Mouse (Mus musculus): ENCODE data around the gene Dlg2. TPM values are rescaled to one million over a fixed set of nuclear protein-coding genes. Genes with fewer than 3 reads are reported as not detected.

Dlg2 gene
- polyA plus RNA-seq, 1 experiment, result 141 TPM

DNA sequence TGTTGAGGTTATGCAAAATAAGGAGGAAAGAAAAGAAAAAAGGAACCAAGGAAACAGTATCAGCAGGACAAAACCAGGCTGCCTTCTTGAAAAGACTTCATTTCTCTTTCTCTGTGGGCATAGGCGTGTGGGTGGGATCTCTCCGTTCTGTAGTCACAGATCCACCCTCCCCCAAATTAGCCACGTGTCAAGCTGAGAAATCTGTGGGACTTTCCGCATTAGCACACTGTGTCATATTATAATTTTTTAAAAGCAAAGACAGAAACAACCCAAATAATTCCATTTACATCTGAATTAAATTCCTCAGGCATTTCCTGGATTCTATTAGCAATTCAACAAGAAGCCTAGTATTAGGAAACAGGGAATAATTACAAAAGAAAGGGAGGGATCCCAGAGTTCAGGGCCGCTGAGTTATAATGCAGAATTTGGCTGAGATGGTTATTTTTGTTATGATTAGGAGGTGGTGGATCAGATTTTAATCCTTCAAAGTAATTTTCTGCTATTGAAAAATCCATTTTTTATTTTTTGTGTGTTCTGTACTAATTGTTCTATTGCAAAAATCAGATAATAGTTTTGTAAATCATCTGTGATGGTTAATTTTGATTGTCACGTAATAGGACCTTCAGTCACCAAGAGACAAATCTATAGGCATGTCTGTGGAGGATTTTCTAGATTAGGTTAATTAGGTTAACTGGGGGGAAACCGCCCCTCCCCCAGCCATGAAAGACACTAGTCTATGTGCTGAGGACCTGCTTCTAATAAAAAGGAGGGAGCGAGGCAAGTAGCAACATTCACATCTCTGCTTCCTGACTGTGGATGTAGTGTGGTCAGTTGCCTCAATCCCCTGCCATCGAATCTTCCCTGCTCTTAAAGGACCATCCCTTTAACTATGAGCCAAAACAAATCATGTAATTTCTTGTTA lies 63.3 kb downstream of the Dlg2 start:
- peak in 1 of 2 experiments; percentile 57 for DNase-seq (ENCODE audit: extremely low spot score in 1 of 2, low spot score in 1 of 2)

DNA sequence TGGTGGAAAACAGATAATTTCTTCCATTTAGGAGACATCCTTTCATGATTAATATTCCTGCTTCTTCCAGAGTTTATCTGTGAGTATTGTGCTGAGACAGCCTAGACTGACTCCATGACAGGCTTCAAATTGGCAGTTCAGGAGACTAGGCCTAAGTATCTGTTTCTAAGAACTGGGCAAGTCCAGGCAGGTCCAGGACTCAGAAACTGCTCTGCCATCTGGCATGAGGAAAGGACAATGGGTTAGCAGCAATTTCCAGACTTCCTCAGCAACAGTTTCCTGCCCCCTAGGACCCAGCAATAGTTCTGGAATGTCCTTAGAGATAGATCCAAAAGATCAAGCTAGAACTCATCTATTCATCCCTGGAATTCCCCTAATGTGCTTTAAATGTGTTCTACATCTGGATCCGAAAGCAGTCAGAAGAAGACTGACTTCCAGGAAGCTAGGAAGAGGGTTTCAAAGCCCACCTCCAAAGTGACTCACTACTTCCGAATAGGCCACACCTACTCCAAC lies 64.4 kb downstream of the Dlg2 start:
- DNase-seq (ENCODE audit: extremely low spot score in 1 of 2, low spot score in 1 of 2), result no peak

DNA sequence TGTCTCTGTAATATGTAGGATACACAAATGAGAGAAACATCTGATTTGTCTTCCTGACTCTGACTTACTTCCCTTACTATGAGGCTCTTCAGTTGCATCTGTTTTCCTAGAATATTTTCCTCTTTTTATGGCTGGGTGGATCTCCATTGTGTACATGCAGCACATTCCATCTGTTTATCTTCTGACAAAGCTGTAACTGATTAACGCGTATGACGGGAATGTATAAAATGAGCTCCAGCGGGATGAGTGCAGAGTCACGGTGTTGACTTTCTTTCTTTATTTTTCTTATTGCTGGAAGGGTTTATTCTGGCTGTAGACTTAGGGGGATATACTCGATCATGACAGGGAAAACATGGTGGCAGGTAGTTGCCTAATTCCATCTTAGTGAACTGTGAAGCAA lies 76.9 kb downstream of the Dlg2 start:
- no peak for DNase-seq (ENCODE audit: extremely low spot score in 1 of 2, low spot score in 1 of 2)

DNA sequence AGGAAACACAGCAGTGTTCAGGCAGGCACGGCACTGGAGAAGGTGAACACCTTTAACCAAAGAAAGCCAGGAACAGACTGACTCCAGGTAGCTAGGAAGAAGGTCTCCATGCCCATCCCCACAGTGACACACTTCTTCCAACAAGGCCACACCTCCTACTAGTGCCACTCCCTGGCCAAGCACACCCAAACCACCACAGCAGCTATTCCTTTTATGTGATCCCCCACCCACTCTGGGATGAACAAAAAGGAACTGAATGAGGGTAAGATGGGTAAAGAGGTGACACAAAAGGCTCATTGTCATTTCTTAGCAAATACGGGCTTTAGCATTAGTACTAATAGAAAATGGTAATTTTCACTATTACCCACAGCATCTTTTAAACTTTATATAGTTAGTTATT lies 77.9 kb downstream of the Dlg2 start:
- DNase-seq (ENCODE audit: extremely low spot score in 1 of 2, low spot score in 1 of 2), result no peak

DNA sequence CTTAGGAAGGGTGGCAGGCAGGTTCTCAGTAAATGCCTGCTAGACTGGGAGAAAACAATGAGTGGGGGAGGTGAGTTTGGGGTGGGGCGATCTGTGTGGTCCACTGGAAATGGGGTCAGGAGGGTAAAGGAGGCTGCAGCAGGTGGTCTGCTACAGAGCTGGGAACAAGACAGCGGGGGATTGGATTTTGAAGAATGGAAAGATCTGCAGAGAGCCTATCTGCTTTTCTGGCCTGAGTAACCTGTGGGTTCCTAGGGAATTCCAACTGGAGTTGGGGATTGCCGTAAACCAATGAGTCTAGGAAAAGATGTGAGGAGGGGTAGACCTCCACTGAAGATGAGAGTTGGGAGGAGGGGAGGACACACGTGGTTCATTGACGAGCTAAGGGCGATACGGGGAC lies 92.7 kb downstream of the Dlg2 start:
- no peak for DNase-seq (ENCODE audit: extremely low spot score in 1 of 2, low spot score in 1 of 2)

DNA sequence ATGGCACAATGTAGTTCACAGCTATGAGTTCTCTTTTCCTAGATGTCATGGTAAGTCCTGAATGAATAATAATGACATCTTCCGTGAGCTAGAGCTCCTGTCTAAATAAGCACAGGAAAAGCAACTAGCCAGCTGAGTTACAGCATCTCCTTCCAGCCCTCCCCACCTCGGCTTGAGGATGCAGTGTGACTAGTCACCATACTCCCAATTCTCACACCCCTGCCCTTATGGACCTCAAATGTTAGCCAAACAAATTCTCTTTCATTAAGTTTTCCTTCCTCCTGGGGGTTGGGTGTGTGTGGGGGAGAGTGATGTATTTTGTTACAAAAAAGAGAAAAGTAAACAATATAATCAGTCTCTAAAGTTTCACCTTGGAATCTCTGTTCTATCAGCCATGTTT lies 111.3 kb downstream of the Dlg2 start:
- no peak for DNase-seq (ENCODE audit: extremely low spot score in 1 of 2, low spot score in 1 of 2)

DNA sequence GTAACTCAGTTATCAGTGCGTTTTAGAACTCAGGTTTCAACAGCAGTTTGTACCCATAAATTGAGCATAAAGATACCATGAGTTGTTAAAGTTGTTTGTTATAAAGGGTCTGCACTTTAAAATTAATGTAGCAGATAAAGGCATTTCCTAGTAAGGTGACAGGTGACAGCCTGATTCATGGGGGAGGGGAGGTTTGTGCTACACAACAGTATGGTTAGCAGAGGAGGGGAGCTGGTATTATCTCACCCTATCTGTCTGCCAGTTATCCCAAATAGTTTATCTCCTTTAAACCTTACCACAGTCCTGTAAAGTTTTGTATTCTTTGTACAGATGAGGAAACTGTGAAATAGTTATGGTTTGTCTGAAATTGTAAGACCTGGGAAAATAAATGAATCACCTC lies 111.8 kb downstream of the Dlg2 start:
- DNase-seq (ENCODE audit: extremely low spot score in 1 of 2, low spot score in 1 of 2), result no peak

DNA sequence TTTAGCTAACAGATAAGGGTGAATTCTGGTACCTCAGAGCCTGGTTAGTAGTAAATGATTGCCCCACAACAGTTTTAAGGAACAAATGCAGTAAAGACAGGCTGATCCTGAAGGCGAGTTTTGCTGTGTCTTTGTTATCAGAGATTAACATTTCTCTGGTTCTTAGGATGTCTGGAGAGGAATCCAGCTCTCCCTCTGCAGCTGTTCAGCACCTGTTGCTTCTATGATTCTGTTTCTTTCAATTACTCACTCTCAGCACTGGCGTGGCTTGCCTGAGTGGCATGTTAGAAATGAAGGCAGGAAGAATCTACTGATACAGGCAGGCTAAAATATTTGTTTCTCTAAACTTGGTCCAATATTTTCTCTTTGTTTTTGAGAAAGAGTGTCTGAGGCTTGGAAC lies 133.3 kb downstream of the Dlg2 start:
- no peak for DNase-seq (ENCODE audit: extremely low spot score in 1 of 2, low spot score in 1 of 2)

DNA sequence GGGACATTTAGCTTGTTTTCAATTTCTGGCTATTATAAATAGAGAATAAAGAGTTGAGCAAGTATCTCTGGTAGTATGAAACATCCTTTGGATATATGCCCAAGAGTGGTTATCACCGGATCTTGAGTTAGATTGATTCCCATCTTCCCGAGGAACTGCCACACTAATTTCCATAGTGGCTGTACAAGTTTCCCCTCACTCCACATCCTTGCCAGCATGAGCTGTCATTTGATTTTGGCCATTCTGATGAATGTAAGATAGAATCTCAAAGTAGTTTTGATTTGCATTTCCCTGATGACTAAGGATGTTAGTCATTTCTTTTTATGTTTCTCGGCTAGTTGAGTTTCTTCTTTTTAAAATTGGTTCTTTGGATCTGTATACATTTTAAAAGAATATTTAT lies 154.1 kb downstream of the Dlg2 start:
- DNase-seq (ENCODE audit: extremely low spot score in 1 of 2, low spot score in 1 of 2), result peak in 1 of 2 experiments; percentile 38

DNA sequence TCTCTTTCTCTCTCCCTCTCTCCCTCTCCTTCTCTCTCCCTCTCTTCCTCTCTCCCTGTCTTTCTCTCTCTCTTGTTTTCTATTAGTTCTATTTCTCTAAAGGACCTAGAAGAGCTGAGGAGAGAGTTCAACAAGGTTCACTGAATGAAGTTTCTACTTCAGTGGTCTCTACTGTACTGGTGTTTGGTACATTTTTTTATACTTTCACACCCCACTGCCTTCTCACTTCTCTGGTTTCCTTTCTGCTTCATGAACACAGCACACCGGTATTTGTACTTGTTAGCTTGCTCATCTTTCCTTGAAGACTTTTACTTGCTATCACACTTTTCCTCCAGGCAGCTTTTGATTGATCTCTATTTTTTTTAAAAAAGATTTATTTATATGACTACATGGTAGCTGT lies 173.0 kb downstream of the Dlg2 start:
- no peak for DNase-seq (ENCODE audit: extremely low spot score in 1 of 2, low spot score in 1 of 2)

DNA sequence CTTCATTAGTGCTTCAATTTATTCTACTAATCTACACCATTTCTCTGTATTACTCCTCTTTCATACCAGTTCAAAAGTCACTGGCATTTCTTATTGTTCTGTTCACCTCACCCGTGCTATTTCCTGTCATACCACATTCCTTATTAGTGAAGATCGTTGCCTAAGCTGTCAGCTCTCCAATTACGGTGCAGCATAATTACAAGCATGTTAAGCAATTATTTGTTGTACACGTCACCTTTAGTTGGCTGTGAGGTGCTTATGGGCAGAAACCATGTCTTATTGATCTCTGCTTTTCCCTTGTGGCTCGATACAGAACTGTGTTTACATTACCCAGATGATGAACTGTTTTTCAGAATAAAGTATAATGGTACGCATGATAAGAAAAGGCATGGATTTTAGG lies 174.7 kb downstream of the Dlg2 start:
- no peak for DNase-seq (ENCODE audit: extremely low spot score in 1 of 2, low spot score in 1 of 2)

DNA sequence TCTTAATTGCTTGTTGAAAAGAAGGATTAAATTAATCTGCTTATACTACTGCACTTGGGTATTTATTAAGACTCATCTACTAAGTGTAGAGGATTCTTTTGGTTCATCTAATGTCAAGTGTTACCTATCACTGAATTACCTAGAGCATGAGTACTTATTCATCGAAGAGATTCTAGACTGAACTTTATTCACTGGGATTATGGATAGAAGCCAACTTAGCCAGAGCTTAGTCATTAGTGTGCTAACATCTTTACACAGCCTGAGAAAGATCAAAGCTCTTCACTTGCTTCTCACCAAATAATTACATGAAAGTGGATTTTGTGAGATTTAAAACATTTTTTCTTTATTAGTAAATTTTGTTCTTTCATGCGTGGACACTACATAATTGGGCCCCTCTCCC lies 175.1 kb downstream of the Dlg2 start:
- DNase-seq (ENCODE audit: extremely low spot score in 1 of 2, low spot score in 1 of 2), result no peak

DNA sequence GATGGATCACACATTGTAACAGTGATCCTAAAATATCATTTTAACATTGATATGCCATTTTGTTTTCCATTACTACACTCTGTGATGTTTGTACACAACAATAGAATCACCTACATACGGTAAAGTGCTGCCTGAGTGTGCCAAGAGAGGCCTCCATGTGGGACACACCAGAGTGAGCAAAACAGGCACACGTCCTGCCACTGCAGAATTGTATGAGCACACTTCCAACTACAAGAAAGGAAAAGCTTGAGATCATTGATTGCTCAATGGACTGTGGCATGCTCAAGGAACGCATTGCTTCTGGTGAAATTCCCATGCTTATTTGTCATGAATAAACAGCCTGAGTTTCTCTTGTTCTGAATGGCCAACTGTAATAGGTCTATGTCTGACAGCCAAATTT lies 182.1 kb downstream of the Dlg2 start:
- DNase-seq (ENCODE audit: extremely low spot score in 1 of 2, low spot score in 1 of 2), result no peak

DNA sequence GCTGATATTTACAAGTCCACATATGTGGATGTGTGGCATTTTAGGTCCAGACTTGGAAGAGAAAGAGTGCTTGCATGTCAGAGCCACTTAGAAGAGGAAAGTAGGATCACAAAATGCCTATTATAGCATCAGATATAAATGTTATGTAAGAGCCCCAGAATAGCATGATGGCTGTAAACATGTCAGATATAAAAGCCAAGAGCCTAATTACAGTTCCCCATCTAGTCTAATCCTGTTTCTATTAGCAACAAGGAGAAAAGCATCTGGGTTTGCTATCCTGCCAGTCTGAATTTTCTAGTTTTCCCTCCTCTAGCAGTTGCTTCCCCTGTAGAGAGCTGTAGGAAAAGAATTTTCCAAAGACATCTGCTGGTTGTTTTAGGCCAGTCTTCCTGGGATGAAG lies 217.6 kb downstream of the Dlg2 start:
- peak; percentile 49 to 50 for DNase-seq (ENCODE audit: extremely low spot score in 1 of 2, low spot score in 1 of 2)

DNA sequence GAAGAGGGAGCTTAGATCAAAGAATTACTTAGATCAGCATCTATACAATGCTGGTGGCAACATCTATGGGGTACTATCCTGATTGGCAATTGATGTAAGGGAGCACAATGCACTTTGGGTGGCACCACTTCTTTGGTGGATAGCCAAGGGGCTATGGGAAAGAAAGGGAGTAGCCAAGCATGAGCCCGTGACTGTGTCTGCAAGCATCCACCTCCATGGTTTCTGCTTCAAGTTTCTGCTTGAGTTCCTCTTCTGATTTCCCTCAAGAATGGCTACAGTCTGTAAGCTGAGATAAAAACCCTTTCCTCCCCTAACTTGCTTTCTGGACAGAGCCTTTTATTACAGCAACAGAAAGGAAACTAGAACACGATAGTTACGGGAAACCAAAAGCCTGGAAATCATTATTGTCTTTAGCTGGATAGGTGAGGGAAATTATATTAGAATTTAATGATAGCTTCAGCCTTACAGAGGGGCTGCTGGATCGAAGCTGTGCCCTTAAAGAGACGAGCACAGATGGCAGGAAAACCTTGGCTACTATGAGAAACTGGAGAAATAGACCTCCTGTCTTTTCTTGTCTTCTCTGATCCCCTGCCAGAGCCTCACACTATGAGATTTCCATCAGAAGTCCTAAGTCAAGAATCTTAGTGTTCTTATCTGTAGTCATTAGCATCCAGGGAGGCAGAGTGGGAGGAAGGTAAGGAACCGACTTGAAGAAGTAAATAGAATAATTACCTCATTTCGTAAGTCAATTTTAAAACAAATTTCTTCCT lies 219.9 kb downstream of the Dlg2 start:
- DNase-seq (ENCODE audit: extremely low spot score in 1 of 2, low spot score in 1 of 2), result no peak

DNA sequence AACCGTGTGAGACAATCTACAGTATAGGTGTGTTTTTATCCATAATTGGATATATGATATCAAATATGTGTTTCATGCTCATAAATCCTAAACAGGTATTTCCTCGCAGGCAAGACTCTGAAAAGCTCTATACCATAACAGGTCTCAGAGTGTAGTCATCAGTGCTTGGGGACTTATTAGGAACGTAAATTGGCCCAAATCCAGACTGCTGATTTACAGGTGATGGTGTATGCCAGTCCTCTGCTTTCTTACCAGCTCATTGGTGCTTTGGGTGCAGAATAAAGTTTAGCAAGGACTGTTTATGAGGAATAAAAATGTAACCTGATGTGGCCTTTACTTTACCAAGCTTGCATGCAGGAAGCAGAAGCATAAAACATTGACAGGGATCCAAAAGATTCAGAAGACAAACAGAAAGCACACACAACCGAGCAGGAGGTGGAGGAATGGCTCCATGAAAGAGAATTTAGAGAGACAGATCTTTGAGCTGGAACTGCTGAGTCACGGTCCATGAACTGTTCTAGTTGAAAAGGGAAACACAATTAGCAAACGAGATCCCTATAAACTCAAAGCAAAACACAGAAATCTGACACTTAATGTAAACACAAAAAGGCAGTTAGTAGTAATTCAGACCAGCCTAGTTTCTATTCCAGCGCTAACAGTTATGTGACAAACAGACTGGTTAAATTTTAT lies 226.8 kb downstream of the Dlg2 start:
- DNase-seq (ENCODE audit: extremely low spot score in 1 of 2, low spot score in 1 of 2), result peak in 1 of 2 experiments; percentile 42

DNA sequence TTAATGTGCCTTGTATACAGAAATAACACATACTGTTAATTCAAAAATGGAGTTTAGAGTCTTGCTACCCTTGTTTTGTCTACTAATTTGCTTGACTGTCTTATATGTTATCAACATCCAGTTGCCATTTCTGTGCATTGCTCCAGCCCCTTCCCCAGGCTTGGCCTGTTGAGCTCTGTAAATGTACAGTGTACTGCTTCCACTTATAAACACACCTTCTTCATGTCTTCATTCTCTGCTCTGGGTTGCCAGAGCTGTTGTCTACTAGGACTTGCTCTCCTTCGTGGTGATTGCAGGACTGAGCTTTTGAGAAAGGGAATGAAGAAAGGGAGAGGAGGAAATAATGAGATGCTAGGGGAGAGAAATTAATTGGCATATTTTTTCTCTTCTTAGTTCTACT lies 227.5 kb downstream of the Dlg2 start:
- DNase-seq (ENCODE audit: extremely low spot score in 1 of 2, low spot score in 1 of 2), result no peak

DNA sequence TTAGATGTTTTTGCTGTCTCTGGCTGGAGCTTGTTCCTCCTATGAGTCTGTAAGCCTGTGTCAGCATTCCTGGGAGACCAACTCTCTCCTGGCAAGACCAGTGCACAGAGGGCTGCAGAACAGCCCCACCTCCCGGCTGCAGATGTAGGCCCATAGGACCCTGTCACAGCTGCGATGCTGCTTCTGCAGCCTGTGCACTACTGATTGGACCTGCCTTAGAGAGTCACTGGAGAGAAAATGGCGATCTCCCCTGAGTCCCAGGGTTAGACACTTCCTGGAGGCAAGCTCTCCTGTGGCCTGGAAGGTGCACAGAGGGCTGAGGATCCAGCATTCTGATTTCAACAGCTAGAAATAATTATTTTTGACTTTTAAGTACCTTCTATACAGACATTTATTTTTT lies 257.6 kb downstream of the Dlg2 start:
- DNase-seq (ENCODE audit: extremely low spot score in 1 of 2, low spot score in 1 of 2), result no peak

DNA sequence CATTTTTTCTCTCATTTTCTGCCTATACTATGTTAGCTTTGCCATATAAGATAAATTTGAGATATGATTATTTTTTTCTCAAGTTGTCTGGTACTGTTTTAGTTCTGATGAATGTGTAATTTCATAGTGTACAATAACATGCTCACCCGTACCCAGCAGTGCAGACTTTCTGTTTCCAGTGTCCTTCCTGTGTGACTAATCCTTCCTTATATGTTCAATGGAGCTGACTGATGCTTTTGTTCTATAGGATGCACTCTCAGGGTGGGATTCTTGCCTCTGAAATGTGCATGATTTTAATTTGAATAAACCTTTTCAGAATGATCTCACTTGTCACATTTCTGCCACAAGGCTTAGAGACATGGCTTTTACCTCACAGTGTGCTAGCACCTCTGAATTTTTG lies 259.9 kb downstream of the Dlg2 start:
- no peak for DNase-seq (ENCODE audit: extremely low spot score in 1 of 2, low spot score in 1 of 2)

DNA sequence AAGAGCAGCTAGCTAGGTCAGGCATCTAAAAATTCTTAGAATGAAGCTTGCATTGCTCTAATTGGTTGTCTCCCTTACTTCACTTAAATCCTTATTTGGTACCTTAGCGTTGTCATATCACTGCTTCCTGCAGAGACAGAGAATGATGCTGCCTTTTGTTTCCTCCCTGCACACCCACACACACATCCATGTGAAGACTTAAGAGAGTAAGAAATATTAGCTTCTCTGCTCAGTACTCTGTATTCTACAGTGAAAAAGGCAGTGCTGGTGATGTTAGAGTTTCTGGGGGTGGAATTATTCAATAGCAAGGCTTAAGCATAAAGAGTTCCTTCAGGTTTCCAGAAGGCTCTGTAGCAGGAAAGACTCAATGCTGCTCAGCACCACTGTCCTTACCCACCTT lies 272.2 kb downstream of the Dlg2 start:
- DNase-seq (ENCODE audit: extremely low spot score in 1 of 2, low spot score in 1 of 2), result peak in 1 of 2 experiments; percentile 26

DNA sequence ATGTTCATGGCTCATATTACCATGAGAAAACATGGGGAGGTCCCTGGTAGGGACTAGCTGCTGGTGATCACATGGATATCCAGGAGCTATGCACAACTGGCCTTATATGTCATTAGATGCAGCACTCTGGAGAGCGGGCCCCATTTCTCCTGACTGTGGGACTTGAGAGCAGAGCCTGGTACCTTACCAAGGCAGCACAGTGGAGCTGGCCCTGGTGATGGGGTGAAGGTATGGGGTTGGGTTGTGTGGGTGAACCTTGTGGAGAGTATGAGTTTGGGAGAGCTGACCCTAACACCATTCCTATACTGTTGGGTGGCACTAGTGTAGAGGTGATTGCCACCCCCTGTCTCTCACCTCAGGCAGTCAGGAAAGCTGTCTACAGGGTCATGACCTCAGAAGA lies 311.5 kb downstream of the Dlg2 start:
- no peak for DNase-seq (ENCODE audit: extremely low spot score in 1 of 2, low spot score in 1 of 2)

Data from frontal cortex, adult 2 months (tissue).